Mouse (Mus musculus) kidney, adult 9 months (tissue): ENCODE measurements around the gene Sh3bgr.
A peak's percentile ranks its signal among the peaks of the same experiment; 100 is the strongest.

ENCODE experiments used
- DNase-seq: peaks from one replicate; pipeline ENCODE4 v3.0.0; 2022

Sh3bgr gene

GRCm38 (mm10) chr16:96199913-96200701 lies at the start of gene Sh3bgr:
Gene Sh3bgr (plus strand): TSS chr16:96200450.
- peak; percentile 79 for DNase-seq

- no peak for DNase-seq
Measured at GRCm38 (mm10) chr16:96150995-96151394, 49.3 kb upstream of the Sh3bgr start.

DNA sequence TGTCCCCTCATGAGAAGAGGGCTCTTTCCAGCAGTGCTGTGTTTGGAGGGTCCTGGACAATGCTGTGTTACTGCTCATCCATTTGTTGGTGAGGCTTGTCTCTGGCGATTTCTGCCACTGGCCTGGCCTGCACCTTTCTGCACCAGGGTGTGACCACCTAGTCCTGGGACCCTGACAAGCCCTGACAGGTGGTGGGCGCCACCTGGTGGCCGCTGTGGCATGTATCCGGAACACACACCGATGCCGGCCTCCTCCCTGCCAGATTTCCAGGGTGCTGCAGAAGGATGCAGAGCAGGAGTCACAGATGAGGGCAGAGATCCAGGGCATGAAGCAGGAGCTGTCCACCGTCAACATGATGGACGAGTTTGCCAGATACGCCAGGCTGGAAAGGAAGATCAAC lies 48.7 kb upstream of the Sh3bgr start:
- peak; percentile 67 for DNase-seq

DNA sequence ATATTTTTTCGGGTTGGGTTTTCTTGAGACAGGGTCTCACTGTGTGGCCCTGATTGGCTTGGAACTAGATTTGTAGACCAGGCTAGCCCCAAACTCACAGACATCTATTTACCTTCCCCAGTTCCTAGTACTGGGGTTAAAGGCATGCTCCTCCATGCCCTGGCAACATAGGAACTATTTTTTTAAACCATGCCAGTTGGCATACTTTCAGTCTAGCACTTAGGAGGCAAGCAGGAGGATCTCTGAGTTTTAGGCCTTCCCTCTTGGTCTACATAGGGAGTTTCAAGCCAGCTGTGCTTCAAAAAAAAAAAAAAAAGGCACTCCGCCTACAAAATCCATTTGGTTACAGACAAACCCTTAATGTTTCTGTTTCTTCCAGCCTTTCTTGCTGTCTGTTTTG lies 45.8 kb upstream of the Sh3bgr start:
- DNase-seq, result no peak

DNA sequence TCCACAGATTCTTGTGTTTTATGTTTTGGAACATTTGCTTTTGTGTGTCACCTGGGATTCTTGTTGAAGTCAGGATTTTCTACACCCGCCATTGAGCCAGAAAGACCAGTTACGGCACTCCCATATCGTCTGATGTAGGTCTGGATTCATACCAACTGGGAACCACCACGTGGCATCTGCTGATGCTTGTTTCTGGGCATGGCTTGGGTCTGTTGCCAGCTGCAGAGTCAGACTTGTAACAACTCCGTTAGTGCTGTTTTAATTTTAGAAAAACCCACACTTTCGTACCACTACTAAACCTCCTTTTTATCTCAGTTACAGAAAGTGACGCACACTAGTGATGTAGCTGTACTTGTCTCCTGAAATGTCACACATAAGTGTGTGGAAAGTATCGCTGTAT lies 44.2 kb upstream of the Sh3bgr start:
- no peak for DNase-seq

DNA sequence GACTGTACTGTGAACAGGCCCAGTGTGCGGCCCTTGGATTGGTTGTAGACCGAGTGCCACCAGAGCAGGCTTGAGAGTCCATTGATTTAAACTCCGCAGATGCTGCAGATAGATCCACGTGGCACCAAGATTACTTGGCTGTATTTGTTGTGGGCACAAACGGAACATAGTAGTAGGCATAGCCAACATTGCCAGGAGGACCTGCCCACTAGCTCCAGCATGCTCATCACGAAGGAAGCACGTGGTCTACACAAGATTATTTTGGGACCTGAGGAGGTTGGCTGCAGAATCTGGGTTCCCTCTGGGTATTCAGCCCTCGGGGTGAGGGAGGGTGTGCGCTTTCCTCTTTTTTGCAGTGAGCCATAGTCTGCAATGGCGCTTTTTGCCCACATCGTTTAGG lies 43.1 kb upstream of the Sh3bgr start:
- no peak for DNase-seq

GRCm38 (mm10) chr16:96158511-96159080 lies 41.7 kb upstream of the Sh3bgr start:
- DNase-seq, result no peak

DNA sequence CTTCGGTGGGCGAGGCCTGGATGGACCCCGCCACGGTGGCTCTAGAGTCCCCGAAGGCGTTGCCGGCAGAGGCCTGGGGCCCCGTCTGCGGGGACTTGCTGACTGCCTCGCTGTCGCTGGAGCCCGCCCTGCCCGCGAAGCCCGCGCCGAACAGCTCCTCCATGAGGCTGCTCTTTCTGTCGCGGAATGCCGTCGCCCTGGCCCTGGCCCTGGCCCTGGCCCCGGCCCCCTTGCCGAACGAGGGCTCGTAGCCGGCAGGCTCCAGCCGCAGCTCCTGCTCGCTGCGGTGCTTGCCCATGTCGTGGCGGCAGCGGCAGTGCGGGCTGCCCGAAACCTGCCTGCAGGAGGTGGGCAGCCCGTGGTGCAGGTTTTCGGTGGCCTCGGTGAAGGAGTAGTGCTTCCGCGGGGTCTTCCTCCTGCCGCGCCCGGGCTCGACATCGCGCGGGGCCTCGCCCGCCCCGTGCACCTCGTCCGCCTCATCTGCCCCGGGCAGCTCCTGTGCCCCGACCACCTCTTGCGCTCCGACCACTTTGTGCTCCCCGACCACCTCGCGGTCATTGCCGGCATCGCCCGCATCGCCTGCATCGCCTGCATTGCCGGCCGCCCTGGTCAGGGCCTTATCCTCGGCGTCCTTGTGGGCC lies 41.0 kb upstream of the Sh3bgr start:
- peak; percentile 31 for DNase-seq

GRCm38 (mm10) chr16:96159794-96160346 lies 40.4 kb upstream of the Sh3bgr start:
- DNase-seq, result no peak

- no peak for DNase-seq
Measured at GRCm38 (mm10) chr16:96160927-96161326, 39.3 kb upstream of the Sh3bgr start.

DNA sequence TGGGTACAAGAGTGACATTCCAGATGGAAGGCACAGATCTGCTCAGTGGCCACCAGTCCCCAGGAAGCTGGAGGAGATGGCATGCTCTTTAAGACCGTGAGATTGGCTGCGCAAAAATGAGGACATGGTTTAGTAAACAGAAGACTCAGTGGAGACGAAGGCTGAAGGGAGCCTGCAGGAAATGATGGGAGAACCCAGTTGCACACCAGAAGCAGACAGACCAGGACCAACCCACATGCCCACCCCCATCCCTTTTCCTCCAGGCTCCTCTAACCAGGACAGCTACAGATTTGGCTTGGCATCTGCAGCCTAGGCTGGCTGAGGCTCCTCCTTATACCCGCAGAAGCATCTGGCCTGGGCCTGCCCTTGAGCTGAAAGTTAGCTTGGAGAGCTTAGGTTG lies 38.9 kb upstream of the Sh3bgr start:
- no peak for DNase-seq

DNA sequence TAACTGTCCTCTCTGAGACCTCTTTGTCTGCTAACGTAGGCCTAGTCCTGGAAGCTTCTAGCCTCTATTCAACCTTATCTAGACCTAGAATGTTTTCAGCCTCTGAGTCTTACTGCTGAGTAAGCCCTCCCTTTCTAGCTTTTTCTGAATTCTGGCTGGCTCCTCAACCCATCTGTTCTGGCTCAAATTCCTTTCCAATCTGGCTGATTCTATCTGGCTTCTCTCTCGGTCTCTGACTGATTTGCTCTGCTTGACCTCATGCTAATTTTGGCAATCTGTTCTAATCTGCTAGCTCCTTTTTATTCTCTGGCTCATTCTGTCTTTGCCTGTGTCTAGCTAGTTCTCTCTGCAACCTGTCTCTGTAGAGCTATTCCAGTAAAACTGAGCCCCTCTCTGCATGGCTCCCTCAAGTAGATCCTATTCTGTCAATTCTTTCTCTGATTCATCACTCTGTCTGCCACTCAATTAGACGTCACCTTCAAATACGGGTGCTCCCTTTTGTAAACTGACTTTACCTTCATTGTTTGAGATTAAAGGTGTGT lies 34.5 kb upstream of the Sh3bgr start:
- no peak for DNase-seq

DNA sequence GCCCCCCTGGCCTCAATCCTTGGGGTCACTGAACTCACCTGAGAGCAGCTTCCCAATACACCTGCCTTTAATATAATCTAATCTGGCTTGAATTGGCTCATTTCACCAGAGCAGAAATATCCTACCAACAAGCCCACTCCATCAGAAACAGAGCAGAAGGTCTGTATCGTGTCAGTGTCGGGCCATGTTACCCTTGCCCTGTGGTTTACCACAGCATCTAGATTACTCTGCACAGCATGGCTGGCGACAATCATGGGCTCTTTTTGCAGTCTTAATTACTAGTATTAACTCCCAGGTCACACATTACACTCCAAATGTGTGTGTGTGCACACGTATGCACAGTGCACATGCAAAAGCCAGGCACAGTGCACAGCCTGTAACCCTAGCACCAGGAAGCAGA lies 31.4 kb upstream of the Sh3bgr start:
- no peak for DNase-seq

DNA sequence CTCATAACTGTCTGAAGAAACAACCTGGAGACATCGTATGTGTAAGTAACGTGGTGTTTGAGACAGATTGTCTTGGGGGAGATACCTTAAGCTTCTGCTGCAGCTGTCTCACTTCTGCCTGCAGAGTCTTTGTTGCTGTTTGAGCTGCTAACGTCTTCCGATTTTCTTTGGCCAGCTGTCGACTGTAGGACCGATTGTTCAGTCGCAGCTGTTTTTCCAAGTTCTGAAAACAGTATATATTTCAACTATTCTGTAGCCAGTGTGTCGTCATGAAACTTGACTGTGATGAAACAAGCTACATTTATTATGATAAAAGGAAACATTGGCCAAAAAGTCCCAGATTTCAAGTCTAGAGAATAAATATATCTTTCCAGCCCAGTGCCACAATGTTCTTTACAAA lies 26.6 kb upstream of the Sh3bgr start:
- DNase-seq, result no peak

DNA sequence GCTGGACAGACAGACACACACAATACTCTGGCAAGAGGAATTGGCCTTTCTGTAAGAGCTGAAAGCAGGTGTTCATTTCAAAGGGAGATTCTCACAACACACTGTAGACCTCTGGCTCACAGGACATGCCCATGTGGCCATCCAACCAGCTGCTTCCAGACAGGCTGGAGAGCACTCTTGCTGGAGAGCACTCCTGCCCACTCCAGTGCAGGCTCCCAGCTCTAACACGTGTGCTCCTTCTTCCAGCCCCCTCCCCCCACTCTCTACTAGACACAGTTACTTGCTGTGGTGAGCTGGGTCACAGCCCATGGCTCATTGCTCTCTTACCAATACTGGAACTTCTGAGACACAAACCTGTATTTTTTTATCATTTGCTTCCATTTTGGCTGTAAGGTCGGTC lies 24.9 kb upstream of the Sh3bgr start:
- DNase-seq, result no peak

GRCm38 (mm10) chr16:96179156-96179555 lies 21.1 kb upstream of the Sh3bgr start:
- no peak for DNase-seq

DNA sequence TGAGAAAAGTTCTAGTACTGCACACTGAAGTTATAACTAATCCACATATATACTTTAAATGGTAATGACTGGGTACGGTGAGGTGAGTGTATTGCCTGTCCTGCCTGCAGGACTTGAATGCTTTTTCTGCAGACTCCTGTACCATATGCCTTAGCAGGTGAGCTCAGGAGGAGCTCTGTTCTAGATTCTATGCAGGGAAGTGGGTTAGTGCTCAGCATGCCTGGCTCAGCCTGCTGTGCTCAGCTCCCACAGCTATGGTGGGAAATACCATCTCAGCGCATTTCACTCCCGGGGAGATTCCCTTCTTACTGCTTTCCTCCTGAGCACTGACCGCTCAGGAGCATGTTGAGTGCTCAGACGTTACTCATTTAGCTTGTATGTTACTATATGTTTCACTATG lies 12.6 kb upstream of the Sh3bgr start:
- no peak for DNase-seq

DNA sequence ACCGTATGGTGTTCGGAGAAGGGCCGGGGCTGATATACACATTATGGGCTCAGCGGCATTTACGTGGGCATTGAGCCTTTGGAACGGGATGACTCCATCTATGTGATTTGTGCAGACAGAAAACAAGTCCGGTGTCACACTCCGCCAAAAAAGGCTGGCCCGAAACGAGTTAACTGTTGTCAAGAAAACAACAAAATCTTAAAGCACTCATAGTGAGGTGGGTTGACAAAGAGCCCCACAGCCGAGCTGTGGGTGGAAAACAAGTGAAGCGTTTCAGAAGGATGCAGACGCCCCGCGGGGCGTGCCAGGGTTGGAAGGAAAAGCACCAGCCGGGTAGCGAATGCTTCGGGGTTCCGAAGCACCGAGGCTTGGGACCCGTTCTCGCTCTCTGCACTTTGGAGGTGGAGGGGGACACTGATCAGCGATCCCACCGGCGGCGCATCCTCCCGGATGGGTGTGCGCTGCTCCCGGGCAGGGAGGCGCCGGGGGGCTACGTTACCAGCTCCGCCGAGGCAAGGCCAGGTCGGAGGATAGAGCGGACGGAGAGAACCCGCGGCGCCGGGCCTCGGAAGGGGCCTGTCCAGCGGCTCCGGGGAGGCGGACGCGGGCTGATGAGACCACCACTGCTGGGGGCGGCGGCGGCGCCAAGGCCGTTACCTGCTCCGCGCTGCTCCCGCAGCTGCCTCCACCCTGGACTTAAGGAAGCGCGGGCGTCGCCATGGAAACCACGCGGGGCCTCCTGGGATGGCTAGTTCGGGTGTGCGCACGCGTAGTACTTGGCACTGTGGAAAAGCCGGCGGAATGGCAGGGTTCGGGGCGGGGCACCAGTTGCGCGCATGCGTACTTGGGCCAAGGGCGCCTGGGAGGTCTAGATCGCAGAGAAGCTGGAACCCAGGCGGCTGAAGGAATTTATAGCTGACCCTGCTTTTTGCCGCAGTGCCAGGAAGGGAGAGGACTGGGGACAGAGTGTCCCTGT lies 8.4 kb upstream of the Sh3bgr start, which contains the start of gene Lca5l:
Lca5l (minus strand) TSS at position 741 of the 976 bp plus-strand sequence.
- DNase-seq, result peak; percentile 99

DNA sequence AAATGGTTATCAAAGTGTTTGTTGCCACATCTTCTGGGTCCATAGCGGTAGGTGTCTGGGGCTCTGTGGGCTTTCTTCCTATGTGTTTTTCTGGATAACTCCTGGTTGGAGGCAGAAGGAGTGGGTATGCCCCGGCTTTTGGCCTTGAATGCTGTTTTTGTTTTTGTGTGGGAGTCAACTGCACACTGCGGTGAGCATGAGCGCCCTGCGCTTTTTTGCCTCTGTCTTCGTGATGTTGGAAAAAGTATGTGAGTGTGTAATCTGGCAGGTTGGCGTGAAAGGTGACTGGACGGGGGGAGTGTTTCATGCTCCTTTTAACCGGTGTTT lies 415 bp downstream of the Sh3bgr start:
- no peak for DNase-seq

DNA sequence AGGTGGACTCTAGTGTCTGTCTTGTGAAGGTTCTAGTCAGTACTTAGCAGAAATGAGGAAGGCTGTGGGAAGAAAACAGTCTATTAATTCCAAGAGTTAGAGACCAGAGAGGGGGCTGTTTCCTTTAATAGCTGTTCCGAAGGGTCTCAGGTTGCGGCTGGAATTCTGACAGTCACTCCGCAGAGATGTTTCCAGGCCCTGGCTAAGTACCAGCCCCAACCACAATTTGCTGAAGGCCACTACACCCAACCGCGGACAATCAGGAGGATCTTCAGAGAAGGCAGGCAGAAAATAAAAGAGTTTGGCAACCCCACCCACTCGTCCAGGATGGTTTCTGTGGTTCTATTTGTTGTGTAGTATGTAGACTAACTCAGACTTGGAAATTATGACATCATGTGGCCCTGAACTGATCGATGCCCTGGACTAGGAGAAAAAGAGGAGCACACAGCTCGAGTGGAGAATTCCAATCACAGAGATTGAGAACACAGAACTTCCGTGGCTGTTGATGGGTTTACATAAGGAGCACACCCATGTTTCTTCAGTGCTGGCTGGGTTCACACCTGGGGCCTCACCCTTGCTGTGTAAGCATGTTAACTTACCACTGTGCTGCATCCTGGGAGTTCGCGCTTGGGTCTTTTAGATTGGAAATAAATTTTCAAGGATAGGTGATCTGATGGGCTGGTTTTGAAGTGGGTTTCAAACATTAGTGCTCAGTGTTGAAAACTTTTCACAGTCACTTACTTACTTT lies 1.4 kb downstream of the Sh3bgr start:
- DNase-seq, result no peak

DNA sequence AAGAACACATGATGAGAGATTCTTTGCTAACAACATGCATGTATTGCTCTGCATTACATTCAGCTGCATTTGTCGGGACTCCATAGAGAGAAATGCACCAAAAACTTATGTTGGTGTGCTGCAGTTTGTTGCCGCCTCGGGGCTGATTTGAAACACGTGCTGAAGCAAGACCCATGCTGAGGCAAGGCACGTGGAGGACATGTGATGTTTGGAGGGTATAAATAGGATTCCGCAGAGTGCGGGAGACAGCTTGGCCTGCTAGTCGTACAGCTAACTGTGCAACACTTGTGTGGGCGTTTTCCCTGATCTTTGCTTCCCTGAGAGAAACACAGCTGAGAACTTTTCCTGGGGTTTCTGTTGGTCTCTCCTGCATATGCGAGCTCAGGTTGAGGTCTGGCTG lies 9.5 kb downstream of the Sh3bgr start:
- DNase-seq, result no peak

DNA sequence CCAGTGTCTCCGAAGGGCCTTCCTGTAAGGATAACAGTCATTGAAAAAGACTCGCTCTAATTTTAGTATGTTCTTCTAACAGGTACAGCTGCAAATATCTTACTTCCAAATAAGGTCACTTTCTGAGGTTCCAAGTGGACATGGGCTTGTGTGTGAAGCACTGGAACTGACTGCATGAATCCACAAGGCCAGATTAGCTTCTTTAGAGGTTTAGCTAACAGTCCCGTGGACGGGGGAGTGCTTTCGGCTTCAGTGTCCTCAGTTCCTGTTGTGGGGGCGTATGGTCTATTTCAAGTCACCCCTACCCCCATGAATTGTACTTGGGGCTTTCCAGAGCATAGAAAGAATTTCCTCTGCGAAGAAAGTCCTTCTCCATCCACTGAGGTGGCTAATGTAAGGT lies 10.6 kb downstream of the Sh3bgr start:
- no peak for DNase-seq
